Mouse (Mus musculus) adrenal gland, postnatal 25 days (tissue): ENCODE data around the gene Mrps18a. TPM values are rescaled to one million over a fixed set of nuclear protein-coding genes. Genes with fewer than 3 reads are reported as not detected.

Experiments
- DNase-seq: peaks from one replicate; pipeline ENCODE4 v3.0.0; 2021; ENCODE audit warnings: mixed read lengths
- long read RNA-seq: library from polyadenylated mRNA; stranded (forward); transcript quantifications from one replicate; pipeline ENCODE4 v2.0.0, GENCODE M21; 2021
- total RNA-seq: library from RNA; stranded (reverse); gene quantifications from 2 replicates; pipeline ENCODE4 v1.2.3, GENCODE M21; 2021

The Mrps18a gene
- total RNA-seq = 107 and 108 TPM in 2 replicates
- long read RNA-seq, transcript Mrps18a-201 (6 exons, 884 nt) = major isoform, 81 of 85 reads
- long read RNA-seq, partial matches to known transcripts = 2 of 85 reads
- long read RNA-seq, other reads (novel, unspliced or antisense) = 2 of 85 reads

DNA sequence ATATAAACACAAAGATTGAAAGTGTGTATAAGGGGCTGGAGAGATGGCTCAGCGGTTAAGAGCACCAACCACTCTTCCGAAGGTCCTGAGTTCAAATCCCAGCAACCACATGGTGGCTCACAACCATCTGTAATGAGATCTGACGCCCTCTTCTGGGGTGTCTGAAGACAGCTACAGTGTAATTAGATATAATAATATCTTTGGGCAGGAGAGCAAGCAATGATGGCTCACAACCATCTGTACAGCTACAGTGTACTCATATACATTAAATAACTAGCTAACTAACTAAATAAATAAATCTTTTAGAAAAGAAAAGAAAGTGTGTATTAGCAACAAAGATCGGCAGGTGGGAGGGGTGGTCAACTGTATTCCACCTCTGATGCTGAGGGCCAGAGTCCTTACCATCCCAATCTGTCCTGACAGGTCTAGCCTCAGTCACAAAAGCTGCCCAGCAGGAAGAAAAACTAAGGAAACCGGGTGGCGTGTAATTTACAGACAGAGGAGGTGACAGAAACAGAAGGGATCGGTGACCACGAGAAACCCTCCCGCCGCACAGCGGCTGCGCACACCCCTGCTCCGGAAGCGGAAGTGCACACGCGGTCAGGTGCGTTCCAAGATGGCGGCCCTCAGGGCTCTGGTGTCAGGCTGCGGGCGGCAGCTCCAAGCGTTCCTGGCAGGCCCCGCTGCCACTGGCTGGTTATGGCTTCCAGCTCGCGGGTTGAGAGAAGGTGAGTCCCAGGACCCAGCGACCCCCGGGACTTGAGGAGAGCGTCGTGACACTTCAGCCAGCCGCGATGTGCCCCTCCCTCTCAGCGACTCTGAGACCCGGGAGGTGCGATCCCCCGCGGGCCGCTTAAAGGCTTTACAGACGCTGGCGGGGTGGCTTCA lies at the start of gene Mrps18a:
Gene Mrps18a, plus strand, starts transcription at position 585 of the 888 bp plus-strand sequence.
- peak; percentile 87 for DNase-seq

DNA sequence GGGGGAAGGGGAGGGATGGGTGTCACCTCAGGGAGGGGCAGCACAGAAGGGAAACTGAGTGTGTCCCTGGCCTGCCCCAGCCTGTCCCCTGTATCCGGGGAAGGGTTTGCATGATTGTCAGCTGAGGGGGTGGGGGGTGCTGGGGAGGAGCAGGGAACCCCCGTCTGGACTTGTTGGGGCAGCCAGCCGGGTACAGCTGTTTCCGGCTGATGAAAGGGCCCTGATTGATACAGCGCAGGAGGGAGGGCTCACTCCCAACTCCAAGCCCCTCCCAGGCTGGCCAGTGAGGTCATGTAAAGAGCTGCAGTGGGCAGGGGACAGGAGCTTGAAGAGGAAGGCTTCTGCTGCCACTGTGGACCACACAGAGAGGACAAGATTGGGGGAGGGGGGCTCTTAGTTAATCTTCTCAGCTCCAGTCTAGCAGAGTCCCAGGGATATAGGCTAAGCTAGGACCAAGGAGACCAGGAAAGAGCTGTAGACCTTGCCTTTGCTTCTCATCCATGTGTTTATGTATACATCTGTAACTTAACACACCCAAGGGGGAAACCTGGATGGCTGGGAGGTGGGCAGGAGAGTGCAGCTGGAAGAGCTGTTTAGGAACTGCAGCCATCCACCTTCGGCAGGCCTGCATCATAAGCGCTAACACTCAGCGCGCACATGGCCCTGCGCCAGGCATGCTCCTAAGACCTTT lies 47.4 kb upstream of the Mrps18a start:
- DNase-seq = no peak

DNA sequence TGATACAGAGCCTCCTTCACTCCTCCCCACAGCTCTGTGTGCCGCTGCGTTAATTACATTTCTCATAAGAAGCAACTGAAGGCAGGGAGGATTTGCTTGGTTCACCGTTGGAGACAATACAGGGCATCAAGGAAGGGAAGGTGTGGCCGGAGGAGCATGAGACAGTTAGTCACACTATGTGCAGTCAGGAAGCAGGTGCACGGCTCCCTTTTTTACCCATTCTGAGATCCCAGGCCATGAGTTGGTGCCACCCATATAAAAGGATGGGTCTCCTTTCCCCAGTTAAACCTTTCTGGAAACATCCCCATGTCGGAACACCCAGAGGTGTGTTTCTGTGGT lies 46.8 kb upstream of the Mrps18a start:
- DNase-seq = no peak

DNA sequence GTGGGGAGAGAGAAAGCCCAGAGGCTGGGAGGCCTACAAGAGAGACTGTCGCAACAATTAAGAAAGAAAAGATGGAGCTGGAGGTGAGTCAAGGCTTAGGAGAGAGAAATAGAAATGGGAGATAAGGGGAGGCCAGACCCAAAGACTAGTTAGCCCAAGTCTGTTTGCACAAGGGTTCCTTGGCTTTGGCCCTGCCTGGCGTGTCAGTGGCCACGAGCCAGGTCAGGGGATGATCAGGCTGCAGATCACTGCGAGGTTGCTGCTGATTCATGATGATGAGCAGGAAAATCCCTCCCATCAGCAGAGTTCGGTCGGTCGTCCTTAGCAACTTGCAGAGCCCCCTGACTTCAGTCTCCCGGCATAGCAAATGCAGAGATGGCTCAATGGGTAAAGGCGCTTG lies 40.7 kb upstream of the Mrps18a start:
- DNase-seq = peak; percentile 64

DNA sequence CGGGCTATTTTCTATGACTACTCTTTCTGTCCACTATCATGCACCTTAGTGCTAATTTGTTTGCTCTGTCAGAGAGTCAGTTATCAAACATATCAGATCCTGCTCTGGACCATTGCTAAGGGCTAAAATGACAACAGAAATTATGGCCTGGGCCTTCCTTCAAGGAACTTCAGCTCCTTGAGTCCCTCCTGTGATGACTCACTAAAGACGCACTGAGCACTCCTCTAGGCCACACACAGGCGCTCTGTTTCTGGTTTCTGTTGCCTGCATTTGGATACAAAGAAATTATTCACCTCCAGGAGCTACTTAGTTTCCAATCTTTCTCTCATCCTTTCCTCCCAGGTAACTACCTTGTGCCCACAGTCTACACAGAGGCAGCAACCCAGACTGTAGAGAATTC lies 39.3 kb upstream of the Mrps18a start:
- no peak for DNase-seq

DNA sequence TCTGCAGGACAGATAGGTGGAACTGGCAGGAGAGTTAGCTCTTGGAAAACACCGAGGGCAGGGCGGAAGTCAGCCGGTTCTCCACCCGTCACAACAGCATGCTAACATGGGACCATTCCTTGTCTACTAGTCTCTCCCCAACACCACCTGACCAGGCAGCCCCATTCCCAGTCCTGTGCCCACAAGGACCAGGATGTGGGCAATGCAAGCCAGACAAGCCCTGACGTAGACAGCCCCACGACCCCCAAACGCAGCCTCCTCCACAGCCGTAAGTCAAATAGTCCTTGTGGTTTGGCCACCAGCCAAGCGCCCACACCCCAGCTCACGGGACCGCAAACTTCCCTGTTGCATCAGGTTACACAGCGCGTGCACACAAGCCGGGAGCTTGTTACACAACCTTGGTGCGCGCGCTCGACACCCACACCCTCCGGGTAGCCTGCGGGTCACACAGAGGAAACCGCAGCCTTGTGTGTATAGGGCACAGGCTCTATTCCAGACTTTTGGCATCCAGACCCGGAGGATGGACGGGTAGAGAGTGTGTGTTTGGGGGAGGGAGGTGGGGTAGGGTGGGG lies 37.0 kb upstream of the Mrps18a start:
- peak; percentile 73 for DNase-seq

DNA sequence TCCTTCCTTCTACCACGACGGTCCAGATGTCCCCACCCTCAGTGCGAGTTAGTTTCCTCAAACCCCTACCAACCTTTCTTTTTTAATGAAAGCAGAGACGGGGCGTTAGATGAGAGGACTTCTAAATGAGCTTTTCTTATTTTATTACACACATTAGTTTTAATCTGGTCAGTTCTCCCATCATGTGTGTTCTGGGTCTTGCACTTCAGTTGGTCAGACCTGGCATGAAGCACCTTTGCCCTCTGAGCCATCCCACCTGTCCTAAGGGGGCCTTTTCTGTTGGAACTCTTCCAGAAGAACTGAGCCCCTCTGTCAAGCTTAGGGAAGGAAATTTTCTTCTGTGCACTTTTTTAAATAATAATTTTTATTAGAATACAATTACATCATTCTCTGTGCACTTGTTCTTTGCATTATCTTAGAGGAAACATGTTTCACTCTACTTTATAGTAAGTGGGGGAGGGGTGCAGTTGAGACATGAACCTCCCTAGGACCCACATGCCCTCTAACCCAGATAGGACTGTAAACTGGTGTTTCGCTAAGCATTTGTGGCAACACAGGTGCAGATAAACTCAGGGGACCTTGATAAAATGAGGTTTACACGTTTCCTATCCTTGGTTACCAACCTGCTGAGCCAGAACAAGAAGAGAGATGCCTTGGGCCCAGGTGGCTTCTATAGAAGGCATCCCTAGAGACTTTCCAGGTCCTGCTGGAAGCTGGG lies 36.2 kb upstream of the Mrps18a start:
- DNase-seq = no peak

DNA sequence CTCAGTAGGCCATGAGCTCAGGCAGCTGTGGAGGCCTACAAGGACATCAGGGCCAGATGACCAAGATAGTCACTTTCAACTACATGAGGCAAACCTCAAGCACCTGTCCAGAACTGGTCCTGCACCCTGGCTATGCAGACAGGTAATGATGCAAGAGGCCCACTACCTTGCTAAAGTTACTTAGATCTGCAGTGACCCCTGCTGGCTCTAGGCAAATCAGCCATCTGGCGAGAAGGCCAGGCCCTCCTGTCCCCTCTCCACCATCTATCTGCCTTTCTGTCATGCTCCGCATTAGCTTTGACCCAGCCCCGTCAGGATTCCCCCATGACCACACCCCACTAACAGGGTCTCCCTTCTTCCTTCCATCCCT lies 35.7 kb upstream of the Mrps18a start:
- peak; percentile 30 for DNase-seq

DNA sequence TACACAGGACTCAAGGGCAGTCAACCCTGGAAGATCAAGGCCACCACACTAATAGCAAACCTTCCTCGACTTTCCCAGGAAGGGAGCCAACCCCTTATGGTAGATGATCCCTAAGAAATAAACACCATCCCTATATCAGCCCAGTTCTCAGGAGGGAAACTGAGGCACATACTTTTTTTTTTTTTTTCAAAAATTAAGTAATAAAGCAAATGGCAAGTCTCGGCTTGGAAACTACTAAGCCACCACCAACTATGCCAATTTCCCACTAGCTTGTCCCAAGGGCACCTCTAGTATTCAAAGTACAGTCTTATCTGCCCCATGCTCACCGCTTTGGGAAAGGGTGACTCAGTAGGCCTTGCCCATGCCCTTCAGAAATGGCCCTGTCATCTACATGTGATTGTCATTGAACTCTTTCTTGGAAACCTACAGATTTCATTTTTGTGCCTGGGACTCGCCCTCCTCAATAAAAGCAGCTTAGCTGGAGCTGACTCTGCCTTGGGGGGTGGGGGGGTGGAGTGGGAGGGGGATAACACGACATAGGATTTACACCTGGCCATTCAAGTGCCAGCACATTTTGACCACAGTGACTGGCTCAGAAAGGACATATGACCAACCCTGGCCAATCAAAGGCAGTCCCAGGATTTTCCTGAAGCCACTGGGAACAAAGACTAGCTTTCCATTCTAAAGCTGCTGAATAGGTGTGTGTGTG lies 35.1 kb upstream of the Mrps18a start:
- peak; percentile 32 for DNase-seq

DNA sequence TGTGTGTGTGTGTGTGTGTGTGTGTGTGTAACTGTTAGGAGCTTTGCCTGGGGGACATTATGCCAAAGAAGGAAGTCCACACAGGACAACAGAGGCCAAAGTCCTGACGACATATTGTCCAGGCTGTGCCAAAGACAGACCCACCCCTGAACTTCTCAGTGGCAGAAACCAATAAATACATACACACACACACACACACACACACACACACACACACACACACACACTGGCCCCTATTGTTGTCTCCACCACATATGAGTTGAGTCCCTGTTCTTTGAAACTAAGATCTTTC lies 34.6 kb upstream of the Mrps18a start:
- no peak for DNase-seq

DNA sequence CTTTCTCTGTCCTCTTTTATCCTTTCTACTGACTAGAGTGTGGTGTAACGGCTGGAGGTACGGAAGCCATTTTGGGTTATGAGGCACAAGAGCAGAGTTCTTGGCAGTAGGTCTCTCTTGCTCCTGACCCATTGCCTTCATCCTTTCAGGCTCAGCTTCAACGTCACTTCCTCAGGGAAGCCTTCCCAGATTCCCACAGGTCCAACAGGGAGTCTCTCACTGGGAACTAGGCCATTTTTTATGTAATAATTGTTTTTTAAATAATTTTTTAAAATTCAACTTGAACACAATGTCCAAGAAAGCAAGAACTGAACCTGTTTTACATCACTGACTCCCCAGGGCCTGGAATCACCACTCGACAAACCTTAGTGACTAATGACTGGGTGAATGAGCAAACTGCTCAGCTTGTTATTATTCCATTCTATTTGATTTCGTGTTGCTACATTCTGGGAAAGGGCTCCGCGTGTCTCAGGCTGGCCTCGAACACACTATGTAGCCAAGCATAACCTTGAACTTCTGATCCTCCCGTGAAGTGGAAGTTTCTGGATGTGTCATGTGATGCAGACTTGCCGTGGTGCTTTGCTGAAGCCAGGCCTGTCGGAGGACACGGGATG lies 32.8 kb upstream of the Mrps18a start:
- DNase-seq = no peak

DNA sequence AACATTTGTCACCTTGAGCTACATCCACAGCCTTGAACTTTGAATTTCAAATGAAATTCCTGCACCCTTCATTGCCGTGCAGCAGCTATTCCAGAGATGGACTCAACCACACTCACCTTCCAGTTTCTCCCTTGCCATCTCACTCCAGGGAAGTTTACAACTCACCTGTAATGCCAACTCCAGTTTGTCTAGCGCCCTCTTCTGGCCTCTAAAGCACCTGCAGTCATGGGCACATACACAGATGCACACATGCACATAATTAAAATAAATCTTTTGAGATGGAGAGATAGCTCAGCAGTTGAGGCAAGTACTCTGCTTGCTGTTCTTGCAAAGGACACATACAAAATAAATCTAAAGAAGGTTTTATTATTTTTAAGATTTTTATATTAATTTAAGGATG lies 31.7 kb upstream of the Mrps18a start:
- no peak for DNase-seq

DNA sequence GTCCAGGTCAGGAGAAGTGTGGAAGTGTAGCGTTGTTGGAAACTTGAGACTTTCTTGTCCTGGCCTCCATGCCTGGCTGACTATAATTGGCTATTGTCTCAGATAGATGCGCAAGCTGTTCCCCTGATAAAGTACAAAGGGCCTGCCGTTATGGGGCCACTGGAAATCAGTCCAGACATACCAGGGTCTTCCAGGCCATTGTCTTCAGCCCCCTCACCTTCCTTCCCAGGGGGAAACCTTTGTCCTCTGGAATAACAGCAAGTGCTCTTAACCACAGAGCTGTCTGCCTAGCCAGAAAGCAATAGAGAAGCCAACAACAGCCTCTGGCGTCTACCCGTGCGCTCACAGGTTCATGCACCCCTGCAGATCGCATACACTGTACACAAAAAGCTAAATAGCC lies 30.4 kb upstream of the Mrps18a start:
- DNase-seq = no peak

DNA sequence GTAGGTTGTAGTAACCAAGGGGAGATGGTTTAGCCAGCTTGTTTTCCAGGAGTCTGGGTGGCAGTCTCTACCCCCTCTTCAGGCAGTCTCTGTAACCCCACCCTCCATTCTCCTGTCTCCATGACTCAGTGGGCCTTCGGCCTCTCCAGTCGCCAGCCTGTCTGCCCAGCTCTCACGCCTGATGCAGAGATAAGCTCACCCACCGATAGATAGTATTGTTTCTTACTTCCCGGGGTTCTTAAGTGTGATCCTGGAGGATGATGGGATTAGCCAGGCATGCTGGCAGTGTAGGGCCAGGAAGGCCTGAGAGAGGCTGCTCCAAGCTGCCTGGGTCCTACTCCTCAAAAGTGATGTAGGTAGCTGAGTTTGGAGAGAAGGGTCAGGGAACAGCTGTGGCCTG lies 29.7 kb upstream of the Mrps18a start:
- no peak for DNase-seq

DNA sequence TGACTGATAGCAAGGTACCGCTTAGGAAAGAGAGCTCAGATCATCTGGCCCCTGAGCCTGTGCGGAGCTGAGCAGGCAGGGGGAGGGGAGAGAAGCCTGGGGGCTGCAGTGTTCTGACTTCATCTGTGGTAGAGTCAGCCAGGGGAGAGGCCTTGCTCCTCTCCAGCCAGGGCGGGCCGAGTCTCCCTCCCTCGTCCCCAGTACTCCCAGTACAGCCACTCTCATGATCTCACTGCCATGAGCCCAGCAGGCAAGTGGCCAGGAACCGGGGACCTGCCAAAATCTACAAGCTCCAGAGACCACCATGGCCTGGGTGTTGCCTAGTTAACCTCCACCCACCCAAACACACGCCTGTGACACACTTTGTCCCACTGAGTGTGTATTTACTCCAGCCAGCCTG lies 29.1 kb upstream of the Mrps18a start:
- no peak for DNase-seq

DNA sequence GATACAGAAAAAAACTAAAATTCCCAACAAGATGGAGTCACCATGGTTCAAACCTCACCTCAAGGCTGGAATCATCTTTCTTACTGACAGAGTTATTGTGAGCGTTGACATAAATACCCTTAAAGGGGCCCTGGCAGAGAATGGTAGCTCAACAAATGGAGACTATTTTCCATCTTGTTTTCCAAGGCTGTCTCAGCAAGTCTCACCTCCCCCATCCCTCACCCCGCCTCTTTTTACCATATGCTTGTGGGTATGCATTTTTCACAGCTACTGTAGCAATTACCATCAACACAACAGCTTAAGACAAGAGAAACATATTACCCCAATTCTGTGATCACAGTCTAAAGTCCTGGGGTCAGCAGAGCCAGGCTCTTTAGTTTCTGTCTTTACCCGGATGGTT lies 27.4 kb upstream of the Mrps18a start:
- no peak for DNase-seq

DNA sequence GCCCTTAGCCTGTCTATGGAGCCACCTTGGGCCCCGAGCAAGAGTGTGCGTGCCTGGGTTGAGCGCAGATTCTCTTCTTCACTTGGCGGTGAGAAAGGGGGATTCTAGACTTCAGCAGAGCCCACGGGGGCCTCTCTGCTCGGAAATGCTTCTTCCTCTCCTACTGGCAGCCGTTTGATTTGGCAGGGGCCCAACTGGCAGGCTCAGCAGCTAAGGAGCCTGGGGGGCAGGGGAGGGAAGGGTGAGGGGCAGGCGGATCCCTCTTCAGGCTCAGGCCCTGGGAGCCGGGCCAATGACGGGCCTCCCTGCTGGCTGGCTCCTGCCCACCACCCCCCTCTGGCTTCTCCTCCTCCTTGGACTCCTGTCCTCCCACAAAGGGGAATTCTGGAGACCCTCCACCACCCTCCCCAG lies 26.7 kb upstream of the Mrps18a start:
- DNase-seq = peak; percentile 82

DNA sequence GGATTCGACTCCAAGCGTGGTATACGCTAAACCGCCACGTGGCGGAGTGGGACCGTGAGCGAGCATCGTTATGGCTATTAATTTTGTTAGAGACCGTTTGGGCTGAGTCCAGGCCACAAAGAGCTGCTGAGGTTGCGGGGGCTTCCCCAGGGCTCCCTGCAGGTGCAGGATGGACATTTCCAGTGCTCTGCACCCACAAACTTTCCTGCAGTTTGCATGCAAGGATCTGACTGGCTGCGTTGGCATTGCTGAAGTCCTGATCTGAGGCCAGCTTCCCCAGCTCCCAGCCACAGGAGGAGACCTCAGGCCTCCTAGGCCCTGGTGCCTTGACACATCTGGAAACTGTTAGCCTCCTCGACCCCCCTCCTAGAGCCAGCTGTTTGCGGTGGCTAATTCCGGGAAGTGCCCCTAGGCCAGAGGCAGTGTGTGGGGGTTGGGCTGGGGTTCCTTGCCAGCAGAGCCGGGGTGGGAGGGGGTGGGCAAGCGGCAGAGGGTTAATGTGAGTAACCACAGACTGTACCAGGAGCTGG lies 24.4 kb upstream of the Mrps18a start:
- no peak for DNase-seq

DNA sequence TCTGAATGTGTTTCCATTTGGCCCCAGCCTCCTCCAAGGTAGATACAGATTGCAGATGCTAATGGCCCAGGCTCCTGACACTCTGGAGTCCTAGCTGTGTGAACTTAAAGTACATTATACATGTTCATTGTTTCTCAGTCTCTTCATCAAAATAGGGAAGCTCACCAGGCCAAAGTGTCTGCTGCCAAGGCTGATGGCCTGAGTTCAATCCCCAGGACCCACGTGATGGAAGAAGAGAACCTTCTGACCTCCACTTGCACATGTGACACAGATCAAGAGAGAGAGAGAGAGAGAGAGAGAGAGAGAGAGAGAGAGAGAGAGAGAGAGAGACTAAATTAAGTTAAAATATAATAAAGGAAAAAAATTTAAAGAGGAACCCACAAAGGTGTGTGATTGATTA lies 19.4 kb upstream of the Mrps18a start:
- no peak for DNase-seq

DNA sequence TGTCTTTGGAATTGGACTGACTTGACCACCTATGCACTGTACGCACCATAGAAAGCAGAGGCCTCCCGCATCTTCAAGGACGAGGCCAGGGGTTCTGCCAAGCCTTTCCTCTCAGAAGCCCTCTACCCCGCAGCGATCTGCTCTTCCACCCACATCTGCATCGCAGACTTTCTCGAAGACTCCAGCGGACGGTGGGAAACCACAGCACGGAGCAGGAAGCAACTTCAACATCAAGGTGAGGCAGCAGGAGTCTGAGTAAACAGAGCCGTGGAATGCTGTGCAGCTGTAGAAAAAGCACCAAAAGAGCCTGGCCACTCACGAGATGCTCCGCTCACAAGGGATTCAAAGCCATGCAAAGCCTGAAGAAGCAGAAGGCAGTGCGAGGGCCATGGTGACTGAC lies 18.9 kb upstream of the Mrps18a start:
- DNase-seq = no peak

DNA sequence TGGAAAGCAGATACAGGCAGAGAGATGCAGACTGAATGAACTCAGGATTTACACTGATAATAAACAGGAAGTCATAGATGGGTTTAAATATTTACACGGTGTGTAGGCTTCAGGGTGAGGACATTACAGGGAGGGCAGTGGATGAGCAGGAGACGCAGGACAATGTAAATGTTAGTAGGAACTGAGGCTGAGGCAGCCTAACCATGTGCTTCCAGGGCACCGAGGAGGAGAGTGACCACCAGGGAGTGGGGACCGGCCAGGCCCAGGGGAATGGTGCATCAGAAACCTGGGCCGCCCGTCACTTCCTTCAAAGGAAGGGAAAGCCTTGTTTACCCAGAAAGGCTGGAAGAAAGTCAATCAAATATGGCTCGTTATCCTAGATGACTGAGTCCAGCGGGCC lies 12.3 kb upstream of the Mrps18a start:
- DNase-seq = no peak

DNA sequence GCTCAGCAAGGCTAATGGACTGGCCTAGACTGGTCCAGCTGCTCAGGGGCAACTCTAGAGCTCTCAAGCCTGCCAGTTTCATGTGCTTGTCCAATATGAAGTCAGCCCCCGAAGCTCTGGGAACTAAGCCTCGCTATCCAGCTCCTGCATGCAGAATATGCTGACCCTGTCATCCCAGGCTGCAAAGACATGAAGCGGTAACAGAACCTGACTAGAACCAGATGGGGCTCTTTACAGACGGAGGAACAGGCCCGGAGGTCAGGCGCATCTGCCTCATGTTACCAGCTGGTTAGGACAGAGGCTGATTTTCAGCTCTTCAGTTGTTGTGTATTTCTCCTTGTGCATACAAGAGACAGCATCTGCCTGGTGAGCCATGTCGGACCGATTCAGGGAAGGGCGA lies 8.9 kb upstream of the Mrps18a start:
- no peak for DNase-seq
